Mouse (Mus musculus): ENCODE data around the gene Casc3. TPM values are rescaled to one million over a fixed set of nuclear protein-coding genes. Genes with fewer than 3 reads are reported as not detected.
A peak's percentile ranks its signal among the peaks of the same experiment; 100 is the strongest.

Gene Casc3
- polyA plus RNA-seq, 1 experiment: 22.1 TPM

DNA sequence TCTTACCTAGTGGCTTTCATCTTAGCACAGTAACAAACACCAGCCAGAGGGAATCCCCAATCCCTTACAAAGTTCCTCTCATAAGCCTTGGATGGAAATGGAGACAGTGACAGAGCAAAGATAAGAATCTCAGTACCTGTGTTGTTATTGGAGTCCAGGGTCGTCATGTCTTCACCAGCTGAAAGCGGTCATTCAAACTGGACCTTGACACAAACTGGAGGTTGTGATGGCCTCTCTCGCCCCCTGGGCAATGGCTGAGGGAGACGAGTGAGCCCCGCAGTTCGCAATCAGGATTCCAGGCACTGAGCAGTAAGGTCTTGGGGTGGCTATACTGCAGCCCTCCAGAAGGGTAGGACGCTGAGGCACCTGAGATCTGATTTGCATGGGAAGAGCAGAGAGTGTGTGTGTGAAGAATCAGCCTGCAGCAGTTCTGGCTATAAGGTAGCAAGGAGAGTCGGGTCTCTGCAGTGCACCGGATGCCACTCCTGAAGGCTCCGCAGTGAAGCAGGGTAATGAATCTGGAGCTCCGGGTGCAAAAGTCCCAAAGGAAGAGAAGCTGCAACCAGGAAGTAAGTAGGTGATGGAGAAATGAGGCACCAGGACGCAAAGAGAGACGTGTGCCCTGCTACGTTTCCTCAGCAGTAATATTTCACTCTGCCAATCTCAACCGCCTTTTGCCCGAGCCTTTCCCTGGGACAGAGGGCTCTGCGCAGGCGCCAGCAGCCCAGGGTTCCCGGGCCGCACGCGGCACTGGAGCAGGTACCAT is 29.9 kb upstream of the Casc3 start, which contains the start of gene Nr1d1:
TSS of gene Nr1d1 (minus strand) at position 752 of the 766 bp plus-strand sequence.
- Histone ChIP-seq H3K79me2 (ENCODE audit: control insufficient read depth, insufficient read depth) (peaks cover 18% of the 10 kb centered on the region), H3K27me3 (ENCODE audit: control insufficient read depth, insufficient read depth, insufficient read length) (no peaks in the 10 kb centered on the region), H3K36me3 (ENCODE audit: control insufficient read depth, insufficient read depth) (peaks cover 19% of the 10 kb centered on the region), H3K4me2 (ENCODE audit: low read depth) (peak within 1 kb of the TSS; percentile 99), H3K4me3 (peak within 1 kb of the TSS; percentile 75), H3ac (ENCODE audit: control insufficient read depth, insufficient read length) (peak within 1 kb of the TSS; percentile 34)
- TF ChIP-seq MYOD1 (IDR thresholded peaks at IDR 0.05; ENCODE audit: control insufficient read depth in 1 of 3, insufficient read length in 2 of 3, low read depth in 2 of 3) (peak in 1 of 3 experiments; percentile 31), MAX (IDR thresholded peaks at IDR 0.05; ENCODE audit: low read depth) (no peak), TCF3 (IDR thresholded peaks at IDR 0.05; ENCODE audit: insufficient read length, low read depth) (no peak), POLR2A (IDR thresholded peaks at IDR 0.05; ENCODE audit: insufficient read length, low read depth) (peak; percentile 93), POLR2AphosphoS2 (IDR thresholded peaks at IDR 0.05; ENCODE audit: insufficient read length, low read depth) (peak; percentile 95)

DNA sequence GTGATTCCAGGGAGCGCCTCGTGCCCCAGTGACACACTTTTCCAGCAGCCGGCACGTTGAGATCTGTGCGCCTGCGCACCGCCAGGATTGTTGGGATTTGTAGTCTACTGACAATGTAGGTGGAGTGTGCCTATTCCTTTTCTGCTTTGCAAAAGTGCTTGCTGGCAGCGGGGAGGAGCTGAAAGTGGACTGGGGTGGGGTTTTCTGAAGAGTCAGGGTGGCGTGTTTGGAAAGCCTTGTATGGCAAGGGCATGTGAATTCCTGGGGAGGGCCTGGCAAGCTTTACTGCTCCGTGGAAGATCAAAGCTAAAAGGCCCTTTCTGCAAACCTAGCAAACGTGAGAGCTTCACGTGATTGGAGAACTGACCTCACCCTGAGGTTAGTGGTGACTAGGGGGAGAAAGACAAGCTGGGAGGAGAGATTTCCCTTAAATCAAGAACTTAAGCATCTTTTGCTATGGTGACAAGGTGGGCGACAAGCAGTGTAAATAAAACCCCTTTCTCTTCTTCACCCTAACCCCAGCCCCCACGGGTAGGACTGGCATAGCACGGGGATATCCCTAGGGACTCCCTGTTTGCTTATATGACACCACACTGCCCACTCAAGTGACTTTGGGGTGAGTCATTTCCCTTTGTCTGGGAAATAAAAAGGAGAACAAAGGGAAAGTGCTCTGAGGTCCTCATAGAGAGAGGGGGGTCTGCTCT is 29.2 kb upstream of the Casc3 start:
- peak overlapping the region; percentile 34 for H3ac ChIP-seq (ENCODE audit: control insufficient read depth, insufficient read length)
- no peaks in the 10 kb centered on the region for H3K27me3 ChIP-seq (ENCODE audit: control insufficient read depth, insufficient read depth, insufficient read length)
- H3K79me2 ChIP-seq (ENCODE audit: control insufficient read depth, insufficient read depth): peaks cover 18% of the 10 kb centered on the region
- TF ChIP-seq POLR2AphosphoS2 (IDR thresholded peaks at IDR 0.05; ENCODE audit: insufficient read length, low read depth): no peak
- peak; percentile 96 for TF ChIP-seq SRF (IDR thresholded peaks at IDR 0.05; ENCODE audit: control insufficient read depth, insufficient read length, low read depth)
- TF ChIP-seq USF1 (IDR thresholded peaks at IDR 0.05; ENCODE audit: low read depth): peak; percentile 84
- TF ChIP-seq MAX (IDR thresholded peaks at IDR 0.05; ENCODE audit: low read depth): peak; percentile 5
- no peak for TF ChIP-seq TCF12 (IDR thresholded peaks at IDR 0.05; ENCODE audit: insufficient read depth, poor library complexity, severe bottlenecking)
- TF ChIP-seq MYOG (IDR thresholded peaks at IDR 0.05; ENCODE audit: control insufficient read depth in 1 of 3, insufficient read depth in 1 of 3, insufficient read length in 2 of 3, low read depth in 2 of 3): peak in 1 of 3 experiments; percentile 26
- TF ChIP-seq REST (IDR thresholded peaks at IDR 0.05; ENCODE audit: insufficient read depth, insufficient read length): no peak
- TF ChIP-seq MYOD1 (IDR thresholded peaks at IDR 0.05; ENCODE audit: control insufficient read depth in 1 of 3, insufficient read length in 2 of 3, low read depth in 2 of 3): no peak
- no peak for TF ChIP-seq CEBPB (IDR thresholded peaks at IDR 0.05; ENCODE audit: insufficient read depth, poor library complexity, severe bottlenecking)
- H3K4me2 ChIP-seq (ENCODE audit: low read depth): peak overlapping the region; percentile 99
- peaks cover 11% of the 10 kb centered on the region for H3K36me3 ChIP-seq (ENCODE audit: control insufficient read depth, insufficient read depth)
- peak overlapping the region; percentile 75 for H3K4me3 ChIP-seq

DNA sequence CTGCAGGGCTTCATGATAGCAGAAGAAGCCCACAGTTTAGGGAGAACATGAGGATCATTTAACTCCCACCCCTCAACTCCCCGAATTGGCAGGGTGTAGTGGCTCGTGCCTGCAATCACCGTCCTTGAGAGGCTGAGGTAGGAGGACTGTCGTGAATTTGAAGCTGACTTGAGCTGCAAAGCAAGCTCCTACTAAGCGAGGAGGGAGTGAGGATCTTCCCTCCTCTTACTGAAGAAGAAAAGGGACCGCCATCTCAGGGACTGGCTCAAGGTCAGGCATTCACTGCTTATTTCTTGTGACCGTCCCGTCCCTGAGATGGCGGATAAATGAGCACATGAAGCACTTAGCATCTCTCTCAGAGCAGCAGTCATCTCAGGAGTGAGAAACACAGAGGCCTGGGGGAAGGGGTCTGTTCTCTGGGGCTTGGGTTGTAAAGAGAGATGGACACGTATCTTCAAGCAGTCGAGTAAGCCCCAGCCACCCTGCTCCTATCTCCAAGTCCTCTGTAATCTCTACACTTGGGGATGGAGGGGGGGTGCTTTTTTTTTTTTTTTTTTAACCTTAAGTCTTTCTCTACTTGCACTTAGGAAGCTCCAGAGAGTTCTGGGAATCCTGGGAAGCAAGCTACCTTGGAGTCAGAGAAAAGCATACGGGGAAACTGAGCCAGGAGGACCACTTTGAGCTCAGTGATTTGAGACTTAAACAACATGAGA is 28.5 kb upstream of the Casc3 start:
- Histone ChIP-seq H3K4me2 (ENCODE audit: low read depth) (peak overlapping the region; percentile 99), H3K79me2 (ENCODE audit: control insufficient read depth, insufficient read depth) (peaks cover 16% of the 10 kb centered on the region), H3K4me3 (peak overlapping the region; percentile 75), H3ac (ENCODE audit: control insufficient read depth, insufficient read length) (peak overlapping the region; percentile 34), H3K36me3 (ENCODE audit: control insufficient read depth, insufficient read depth) (peaks cover 4% of the 10 kb centered on the region), H3K27me3 (ENCODE audit: control insufficient read depth, insufficient read depth, insufficient read length) (no peaks in the 10 kb centered on the region)
- no peak for TF ChIP-seq REST (IDR thresholded peaks at IDR 0.05; ENCODE audit: insufficient read depth, insufficient read length)
- no peak for TF ChIP-seq E2F4 (IDR thresholded peaks at IDR 0.05; ENCODE audit: insufficient read depth)
- no peak for TF ChIP-seq TCF12 (IDR thresholded peaks at IDR 0.05; ENCODE audit: insufficient read depth, poor library complexity, severe bottlenecking)
- TF ChIP-seq POLR2A (IDR thresholded peaks at IDR 0.05; ENCODE audit: insufficient read length, low read depth): peak; percentile 23
- no peak for TF ChIP-seq TCF3 (IDR thresholded peaks at IDR 0.05; ENCODE audit: insufficient read length, low read depth)
- no peak for TF ChIP-seq MYOG (IDR thresholded peaks at IDR 0.05; ENCODE audit: control insufficient read depth in 1 of 3, insufficient read depth in 1 of 3, insufficient read length in 2 of 3, low read depth in 2 of 3)
- no peak for TF ChIP-seq CEBPB (IDR thresholded peaks at IDR 0.05; ENCODE audit: insufficient read depth, poor library complexity, severe bottlenecking)
- no peak for TF ChIP-seq USF1 (IDR thresholded peaks at IDR 0.05; ENCODE audit: low read depth)
- no peak for TF ChIP-seq SRF (IDR thresholded peaks at IDR 0.05; ENCODE audit: control insufficient read depth, insufficient read length, low read depth)
- no peak for TF ChIP-seq MAX (IDR thresholded peaks at IDR 0.05; ENCODE audit: low read depth)
- TF ChIP-seq MYOD1 (IDR thresholded peaks at IDR 0.05; ENCODE audit: control insufficient read depth in 1 of 3, insufficient read length in 2 of 3, low read depth in 2 of 3): no peak
- peak; percentile 7 for TF ChIP-seq POLR2AphosphoS2 (IDR thresholded peaks at IDR 0.05; ENCODE audit: insufficient read length, low read depth)

DNA sequence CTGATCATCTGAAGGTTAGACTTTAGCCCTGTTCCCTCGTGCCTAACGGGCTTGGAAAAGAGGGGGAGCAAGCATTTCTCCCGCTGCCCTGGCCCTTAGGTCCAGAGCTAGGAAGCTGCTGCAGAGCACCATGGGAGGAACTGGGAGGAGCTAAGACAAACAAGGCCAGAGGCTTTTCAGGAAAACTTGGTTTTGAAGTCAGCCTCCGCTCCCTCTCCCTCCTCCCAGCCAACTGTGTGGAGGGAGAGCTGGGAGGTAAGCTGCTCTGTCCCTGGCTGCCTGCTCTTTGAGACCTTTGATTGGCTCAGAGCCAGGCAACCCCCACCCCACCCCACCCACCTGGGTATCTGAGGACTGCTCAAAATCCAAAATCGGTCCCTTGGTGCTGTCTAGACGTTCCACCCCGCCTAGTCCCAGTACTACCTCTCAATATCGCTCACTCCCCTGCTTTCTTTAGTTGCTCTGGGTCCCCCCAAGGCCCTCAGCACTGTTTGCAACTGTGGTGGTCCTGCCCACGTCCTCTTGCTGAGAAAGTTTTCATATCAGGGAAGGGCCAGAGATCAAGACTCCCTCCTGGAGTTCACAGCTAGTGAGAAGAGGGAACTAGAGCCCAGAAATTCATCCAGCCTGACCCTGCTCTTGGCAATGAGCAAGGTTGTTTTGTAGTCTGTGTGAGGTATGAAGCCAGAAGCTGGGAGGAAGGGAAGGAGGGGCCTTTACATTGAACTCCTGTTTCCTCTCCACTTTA is 27.7 kb upstream of the Casc3 start:
- Histone ChIP-seq H3K79me2 (ENCODE audit: control insufficient read depth, insufficient read depth) (peaks cover 8% of the 10 kb centered on the region), H3K4me3 (peak overlapping the region; percentile 75), H3K27me3 (ENCODE audit: control insufficient read depth, insufficient read depth, insufficient read length) (no peaks in the 10 kb centered on the region), H3K36me3 (ENCODE audit: control insufficient read depth, insufficient read depth) (no peaks in the 10 kb centered on the region), H3K4me2 (ENCODE audit: low read depth) (peak overlapping the region; percentile 99), H3ac (ENCODE audit: control insufficient read depth, insufficient read length) (no peak overlapping the region)
- TF ChIP-seq TCF3 (IDR thresholded peaks at IDR 0.05; ENCODE audit: insufficient read length, low read depth) (no peak), E2F4 (IDR thresholded peaks at IDR 0.05; ENCODE audit: insufficient read depth) (no peak), SRF (IDR thresholded peaks at IDR 0.05; ENCODE audit: control insufficient read depth, insufficient read length, low read depth) (peak; percentile 12), POLR2A (IDR thresholded peaks at IDR 0.05; ENCODE audit: insufficient read length, low read depth) (peak; percentile 84), POLR2AphosphoS2 (IDR thresholded peaks at IDR 0.05; ENCODE audit: insufficient read length, low read depth) (peak; percentile 86)
